Mouse (Mus musculus): Measurements from ENCODE around the gene Ddx20. TPM values are rescaled to one million over a fixed set of nuclear protein-coding genes. Genes with fewer than 3 reads are reported as not detected.

Ddx20 gene
- total and polyA plus RNA-seq, 2 experiments from 2014 or later, result 12.6 to 15.1 TPM

- DNase-seq (ENCODE audit: low spot score), result peak; percentile 85
- H3K4me2 ChIP-seq (ENCODE audit: low read depth, low read length), result no peak overlapping the region
- H3K9me3 ChIP-seq (replicated peaks; ENCODE audit: control insufficient read depth, low read length), result no peaks in the 10 kb centered on the region
- TF ChIP-seq EP300 (IDR thresholded peaks at IDR 0.05; ENCODE audit: low read depth), result 0 out of 2 replicates have a peak, but pooled peaks have one; percentile 18
- TF ChIP-seq CTCF (IDR thresholded peaks at IDR 0.05; ENCODE audit: low read depth), result no peak
- ATAC-seq (ENCODE audit: insufficient read depth, low read depth), result peak; percentile 55
- H3K27ac ChIP-seq (ENCODE audit: low read depth), result peak overlapping the region; percentile 75
- no peaks in the 10 kb centered on the region for H3K36me3 ChIP-seq (replicated peaks; ENCODE audit: control insufficient read depth, insufficient read depth, low read length)
- H3K4me3 ChIP-seq (ENCODE audit: low read depth, low read length), result no peak overlapping the region
- H3K9ac ChIP-seq (replicated peaks; ENCODE audit: low read depth, low read length), result no peak overlapping the region
- peaks cover 63% of the 10 kb centered on the region for H3K4me1 ChIP-seq (ENCODE audit: control insufficient read depth, insufficient read depth)
- WGBS, result 45% methylated on average over 3 of the region's 3 CpGs
- no peaks in the 10 kb centered on the region for H3K27me3 ChIP-seq (ENCODE audit: control insufficient read depth, insufficient read depth, low read length)
Measured at GRCm38 (mm10) chr3:105699241-105699933, 12.0 kb upstream of the Ddx20 start.

GRCm38 (mm10) chr3:105698311-105698710 lies 10.9 kb upstream of the Ddx20 start:
- no peak overlapping the region for H3K4me3 ChIP-seq (ENCODE audit: low read depth, low read length)
- 64% methylated on average over 1 of the region's 1 CpGs for WGBS
- TF ChIP-seq EP300 (IDR thresholded peaks at IDR 0.05; ENCODE audit: low read depth), result no peak
- no peak for TF ChIP-seq CTCF (IDR thresholded peaks at IDR 0.05; ENCODE audit: low read depth)
- H3K36me3 ChIP-seq (replicated peaks; ENCODE audit: control insufficient read depth, insufficient read depth, low read length), result no peaks in the 10 kb centered on the region
- ATAC-seq (ENCODE audit: insufficient read depth, low read depth), result no peak
- no peaks in the 10 kb centered on the region for H3K9me3 ChIP-seq (replicated peaks; ENCODE audit: control insufficient read depth, low read length)
- no peaks in the 10 kb centered on the region for H3K27me3 ChIP-seq (ENCODE audit: control insufficient read depth, insufficient read depth, low read length)
- H3K4me2 ChIP-seq (ENCODE audit: low read depth, low read length), result no peak overlapping the region
- 0 out of 2 replicates have a peak overlapping the region, but pooled peaks have one; percentile 75 for H3K27ac ChIP-seq (ENCODE audit: low read depth)
- DNase-seq (ENCODE audit: low spot score), result no peak
- H3K9ac ChIP-seq (replicated peaks; ENCODE audit: low read depth, low read length), result no peak overlapping the region
- H3K4me1 ChIP-seq (ENCODE audit: control insufficient read depth, insufficient read depth), result peaks cover 69% of the 10 kb centered on the region

- Histone ChIP-seq H3K27me3 (ENCODE audit: control insufficient read depth, insufficient read depth, low read length) (no peaks in the 10 kb centered on the region), H3K9ac (replicated peaks; ENCODE audit: low read depth, low read length) (no peak overlapping the region), H3K9me3 (replicated peaks; ENCODE audit: control insufficient read depth, low read length) (no peaks in the 10 kb centered on the region), H3K4me2 (ENCODE audit: low read depth, low read length) (no peak overlapping the region), H3K4me3 (ENCODE audit: low read depth, low read length) (no peak overlapping the region), H3K27ac (ENCODE audit: low read depth) (no peak overlapping the region), H3K36me3 (replicated peaks; ENCODE audit: control insufficient read depth, insufficient read depth, low read length) (no peaks in the 10 kb centered on the region), H3K4me1 (ENCODE audit: control insufficient read depth, insufficient read depth) (peaks cover 68% of the 10 kb centered on the region)
- ATAC-seq (ENCODE audit: insufficient read depth, low read depth) (no peak), DNase-seq (ENCODE audit: low spot score) (no peak)
- TF ChIP-seq CTCF (IDR thresholded peaks at IDR 0.05; ENCODE audit: low read depth) (no peak), EP300 (IDR thresholded peaks at IDR 0.05; ENCODE audit: low read depth) (no peak)
- WGBS, result 86% methylated on average over 5 of the region's 5 CpGs
Measured at GRCm38 (mm10) chr3:105697148-105697441, 9.7 kb upstream of the Ddx20 start.

- Histone ChIP-seq H3K4me1 (ENCODE audit: control insufficient read depth, insufficient read depth) (peaks cover 62% of the 10 kb centered on the region), H3K27ac (ENCODE audit: low read depth) (peak overlapping the region; percentile 95), H3K9ac (replicated peaks; ENCODE audit: low read depth, low read length) (peak overlapping the region; percentile 24; the same call in 1 of the 2 replicates), H3K9me3 (replicated peaks; ENCODE audit: control insufficient read depth, low read length) (no peaks in the 10 kb centered on the region), H3K4me2 (ENCODE audit: low read depth, low read length) (peak overlapping the region; percentile 43), H3K27me3 (ENCODE audit: control insufficient read depth, insufficient read depth, low read length) (no peaks in the 10 kb centered on the region), H3K4me3 (ENCODE audit: low read depth, low read length) (no peak overlapping the region), H3K36me3 (replicated peaks; ENCODE audit: control insufficient read depth, insufficient read depth, low read length) (no peaks in the 10 kb centered on the region)
- no peak for DNase-seq (ENCODE audit: low spot score)
- 55% methylated on average over 17 of the region's 17 CpGs for WGBS
- TF ChIP-seq EP300 (IDR thresholded peaks at IDR 0.05; ENCODE audit: low read depth), result no peak
- no peak for TF ChIP-seq CTCF (IDR thresholded peaks at IDR 0.05; ENCODE audit: low read depth)
- ATAC-seq (ENCODE audit: insufficient read depth, low read depth), result no peak
Measured at GRCm38 (mm10) chr3:105696387-105697147, 9.2 kb upstream of the Ddx20 start.

GRCm38 (mm10) chr3:105695476-105696386 lies 8.4 kb upstream of the Ddx20 start:
- H3K4me2 ChIP-seq (ENCODE audit: low read depth, low read length), result peak overlapping the region; percentile 43
- peak overlapping the region; percentile 24; the same call in 1 of the 2 replicates for H3K9ac ChIP-seq (replicated peaks; ENCODE audit: low read depth, low read length)
- H3K27ac ChIP-seq (ENCODE audit: low read depth), result peak overlapping the region; percentile 95
- ATAC-seq (ENCODE audit: insufficient read depth, low read depth) (peak; percentile 85), DNase-seq (ENCODE audit: low spot score) (peak; percentile 94)
- peak overlapping the region; percentile 26 for H3K4me3 ChIP-seq (ENCODE audit: low read depth, low read length)
- H3K36me3 ChIP-seq (replicated peaks; ENCODE audit: control insufficient read depth, insufficient read depth, low read length), result no peaks in the 10 kb centered on the region
- no peaks in the 10 kb centered on the region for H3K9me3 ChIP-seq (replicated peaks; ENCODE audit: control insufficient read depth, low read length)
- no peaks in the 10 kb centered on the region for H3K27me3 ChIP-seq (ENCODE audit: control insufficient read depth, insufficient read depth, low read length)
- H3K4me1 ChIP-seq (ENCODE audit: control insufficient read depth, insufficient read depth), result peaks cover 54% of the 10 kb centered on the region
- TF ChIP-seq EP300 (IDR thresholded peaks at IDR 0.05; ENCODE audit: low read depth) (no peak; the same call in 1 of the 2 replicates), CTCF (IDR thresholded peaks at IDR 0.05; ENCODE audit: low read depth) (peak; percentile 3; the same call in 1 of the 2 replicates)
- 24% methylated on average over 20 of the region's 20 CpGs for WGBS
